Mouse (Mus musculus): ENCODE results near the gene Kcnma1.

DNA sequence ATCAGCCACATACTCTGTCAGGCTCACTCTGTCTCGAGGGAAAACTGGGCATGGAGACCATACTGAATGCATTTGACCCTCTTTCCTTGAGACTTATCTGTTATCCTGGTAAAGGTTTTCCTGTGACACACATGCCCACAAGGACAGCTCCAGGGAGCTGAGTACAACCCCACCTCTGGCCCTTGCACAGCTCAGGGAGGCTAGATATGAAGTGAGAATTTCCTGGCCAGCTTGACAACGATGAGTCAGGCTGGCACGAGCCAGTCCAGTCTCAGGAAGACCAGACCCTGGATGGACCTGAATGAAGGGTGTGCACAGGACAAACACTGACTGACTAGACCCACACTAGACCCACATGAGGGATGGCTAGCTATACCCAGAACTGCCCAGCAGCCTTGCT, 222.2 kb downstream of the Kcnma1 start:
- TF ChIP-seq POLR2A (IDR thresholded peaks at IDR 0.05; ENCODE audit: low read depth, low read length) (no peak), CTCF (IDR thresholded peaks at IDR 0.05; ENCODE audit: extremely low read depth, insufficient read depth, insufficient read length, insufficient replicate concordance) (no peak)
